Mouse (Mus musculus) thymus, postnatal 36 days (tissue): Measurements from ENCODE around the gene Cntn1.
A peak's percentile ranks its signal among the peaks of the same experiment; 100 is the strongest.

ENCODE experiments used
- DNase-seq, 2 experiments: peaks; one replicate each; pipeline ENCODE4 v3.0.0; 2022; ENCODE audit warnings: mixed read lengths in 2 of 2

Cntn1 gene

DNA sequence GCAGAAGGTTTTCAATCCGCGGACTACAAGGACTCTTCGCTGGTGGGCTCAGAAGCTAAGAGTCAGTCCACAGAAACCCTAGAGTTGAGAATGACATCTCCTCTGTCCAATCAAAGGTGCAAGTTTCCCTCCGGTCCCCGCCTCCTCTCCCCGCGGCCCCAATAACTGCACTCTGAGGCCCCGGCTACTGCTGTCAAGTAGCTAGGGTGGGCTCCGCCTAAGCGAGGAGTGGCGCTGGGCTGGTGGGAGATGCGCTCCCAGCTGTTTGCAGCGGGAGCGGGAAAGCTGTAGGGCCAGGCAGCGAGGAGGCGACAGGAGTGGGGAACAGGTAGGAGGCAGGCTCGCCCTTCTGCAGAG is at the start of gene Cntn1:
Gene Cntn1, plus strand, starts transcription at position 170 of the 357 bp plus-strand sequence.
- DNase-seq, result peak; percentile 3 to 16

GRCm38 (mm10) chr15:92001431-92001830 is 49.5 kb upstream of the Cntn1 start:
- no peak for DNase-seq

DNA sequence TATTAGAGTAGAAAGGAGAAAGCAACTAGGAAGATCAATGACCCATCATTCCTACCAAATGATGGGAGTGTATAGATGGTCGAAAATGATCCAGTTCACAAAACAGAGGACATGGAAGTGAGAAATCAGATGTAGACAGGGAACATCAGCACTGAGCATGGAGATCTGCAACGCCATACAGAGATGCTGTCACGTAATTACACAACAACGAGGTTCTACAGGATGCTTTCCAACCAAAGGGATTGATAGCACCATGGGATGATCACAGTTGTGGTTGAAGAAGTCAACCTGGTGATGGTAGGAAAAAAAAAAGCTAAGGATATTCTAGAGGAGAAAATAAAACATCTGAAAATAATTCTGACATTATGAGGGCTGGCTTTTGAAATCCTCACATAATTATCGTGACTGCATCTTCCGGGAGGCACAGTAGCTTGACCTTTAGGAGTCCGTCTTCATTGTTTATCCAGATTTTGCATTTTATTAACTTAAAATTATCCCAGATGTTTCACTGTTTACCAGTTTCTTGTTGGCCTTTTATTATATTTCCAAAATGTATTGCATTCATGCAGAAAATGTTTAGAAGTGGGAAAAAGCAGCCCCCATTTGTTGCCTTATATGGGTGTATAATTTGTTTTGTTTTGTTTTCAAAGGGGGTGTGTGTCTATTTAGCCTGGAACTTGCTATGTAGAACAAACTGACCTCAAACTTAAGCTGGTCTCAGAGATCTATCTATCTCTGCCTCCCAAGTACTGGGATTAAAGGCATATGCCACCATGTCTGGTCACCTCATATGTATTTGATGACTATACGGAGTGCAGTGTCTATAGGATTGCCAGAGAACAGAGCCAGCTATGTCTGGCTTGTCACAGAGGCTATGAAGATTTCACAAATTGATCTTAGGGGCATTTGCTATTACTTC is 38.5 kb upstream of the Cntn1 start:
- DNase-seq, result no peak

DNA sequence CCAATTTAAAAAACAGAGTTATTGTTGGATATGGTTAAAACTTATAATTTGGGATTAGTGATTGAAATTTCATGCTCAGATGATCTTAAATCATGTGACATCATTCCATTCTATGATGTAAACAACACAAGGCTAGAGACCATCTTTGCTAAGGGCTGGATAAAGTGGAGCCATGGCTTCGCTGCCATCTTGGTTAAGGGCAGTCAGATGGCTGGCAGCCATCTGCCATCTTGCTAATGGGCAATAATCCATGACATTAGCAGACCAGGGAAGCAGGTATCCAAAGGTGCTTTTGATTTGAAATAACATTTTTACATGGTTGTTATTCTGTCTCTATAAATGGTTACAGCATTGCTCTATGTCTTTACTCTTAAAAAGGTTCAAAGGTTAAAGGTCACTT is 16.9 kb upstream of the Cntn1 start:
- DNase-seq, result no peak

DNA sequence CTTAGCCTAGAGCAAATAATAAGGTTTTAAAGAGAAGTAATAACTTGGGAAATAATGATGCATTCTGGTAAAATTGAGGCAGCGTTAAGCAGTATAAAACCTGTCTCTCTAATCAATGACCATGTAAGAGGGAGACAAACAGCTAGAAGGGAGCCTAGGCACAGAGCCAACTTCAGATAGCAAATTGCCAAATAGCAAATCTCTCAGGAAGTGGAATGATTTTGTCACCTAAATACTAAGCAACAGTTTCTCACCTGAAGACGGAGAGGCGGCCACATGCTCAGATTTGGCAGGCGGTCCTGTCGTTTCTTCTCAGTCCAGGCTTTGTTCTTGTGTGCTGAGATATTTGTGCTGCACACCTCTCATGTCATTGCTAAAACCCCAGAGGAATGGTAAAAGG is 8.4 kb upstream of the Cntn1 start:
- DNase-seq, result no peak

- DNase-seq, result no peak
Measured at GRCm38 (mm10) chr15:92046042-92046441, 4.9 kb upstream of the Cntn1 start.

DNA sequence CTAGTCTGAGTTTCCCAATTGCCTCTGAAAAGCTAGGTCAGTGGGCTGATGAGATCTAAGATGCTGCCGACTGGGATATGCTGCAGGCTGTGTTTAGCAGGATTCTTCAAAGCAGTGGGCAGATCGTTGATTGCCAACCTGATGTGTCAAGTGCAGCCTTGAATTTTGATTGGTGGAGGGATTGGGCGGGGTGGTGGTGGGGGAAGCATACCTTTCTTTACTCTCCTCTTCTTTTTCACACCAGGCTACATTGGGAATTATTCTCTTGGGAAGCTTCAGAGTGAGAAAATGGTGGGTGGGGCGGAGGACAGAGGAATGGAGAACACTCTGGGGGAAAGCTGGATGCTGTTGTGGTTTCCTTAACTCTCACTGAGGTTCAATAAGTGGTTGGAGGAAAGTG is 2.9 kb upstream of the Cntn1 start:
- DNase-seq, result no peak

GRCm38 (mm10) chr15:92048531-92048930 is 2.4 kb upstream of the Cntn1 start:
- DNase-seq, result no peak

DNA sequence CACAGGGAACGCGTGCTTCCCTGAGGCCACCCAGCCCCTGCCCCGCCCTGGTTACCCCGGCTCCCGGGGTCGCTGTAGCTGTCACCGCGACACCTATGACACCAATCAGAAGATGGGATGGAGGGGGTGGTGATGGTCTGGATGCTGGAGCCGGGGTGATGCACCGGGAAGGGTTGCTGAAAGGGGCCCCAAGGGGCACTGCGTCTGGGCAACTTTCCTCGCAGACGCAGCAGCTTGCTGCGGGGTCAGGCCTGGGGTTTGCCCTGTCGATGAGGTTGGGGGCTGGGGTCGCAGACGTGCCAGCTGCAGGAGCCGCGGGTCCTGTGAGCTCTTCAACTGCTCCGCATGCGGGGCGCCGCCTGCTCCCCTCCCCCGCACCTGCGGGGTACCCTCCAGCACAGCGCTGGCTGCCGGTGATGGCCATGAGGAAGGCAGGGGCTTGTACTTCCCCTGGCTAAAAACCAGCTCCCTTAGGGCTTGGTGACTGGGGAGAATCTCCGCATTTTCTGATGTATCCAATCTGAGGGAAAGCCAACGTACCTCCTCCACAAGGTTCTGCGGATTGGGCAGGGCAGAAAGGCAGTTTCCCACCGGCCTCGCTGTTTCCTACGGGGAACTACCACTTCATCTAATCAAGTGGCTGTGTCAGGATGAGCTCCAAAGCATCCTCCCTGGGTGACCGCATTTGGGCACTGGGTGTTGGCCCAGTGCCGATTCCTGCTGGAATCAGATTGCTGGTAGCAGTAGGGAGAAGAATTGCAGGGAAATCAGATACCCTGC is 578 bp downstream of the Cntn1 start:
- DNase-seq, result peak in 1 of 2 experiments; percentile 5

- no peak for DNase-seq
Measured at GRCm38 (mm10) chr15:92052133-92052463, 1.1 kb downstream of the Cntn1 start.

DNA sequence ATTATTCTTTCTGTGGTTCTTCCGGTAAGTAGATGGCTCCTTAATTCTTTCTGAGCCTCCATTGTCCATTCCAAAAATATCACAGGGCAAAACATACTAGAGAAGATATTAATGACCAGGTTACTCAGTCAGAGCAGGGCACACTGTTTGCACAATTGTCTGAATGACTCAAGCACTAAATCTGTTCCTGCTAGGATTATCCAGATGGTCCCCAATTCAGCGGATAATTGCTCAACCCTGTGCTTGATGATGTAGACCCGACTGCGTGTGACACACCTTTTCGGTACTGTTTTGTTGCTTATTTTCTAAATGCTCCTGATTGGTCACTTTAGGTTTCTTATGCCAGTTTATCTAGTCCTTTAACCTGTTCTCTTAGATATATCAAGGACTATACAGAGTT is 6.6 kb downstream of the Cntn1 start:
- no peak for DNase-seq

GRCm38 (mm10) chr15:92060986-92061385 is 10.0 kb downstream of the Cntn1 start:
- no peak for DNase-seq

DNA sequence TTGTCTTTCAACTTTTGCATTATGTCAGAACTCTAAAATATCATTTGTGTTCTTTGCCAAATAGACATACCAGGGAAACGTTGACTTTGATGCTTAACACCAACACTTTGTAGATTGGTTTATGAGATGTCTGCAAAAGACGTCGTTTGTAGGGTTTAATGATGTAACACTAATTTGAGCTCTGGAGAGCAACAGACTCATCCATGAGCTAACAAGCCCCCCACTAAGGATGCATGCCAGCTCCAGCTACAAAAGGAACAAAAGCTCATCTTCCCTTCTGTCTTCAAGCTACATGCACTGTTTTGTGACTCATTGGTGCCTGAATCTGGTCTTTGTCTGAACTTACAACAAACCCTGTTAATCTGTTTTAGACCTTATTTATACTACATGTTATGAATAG is 28.5 kb downstream of the Cntn1 start:
- no peak for DNase-seq

- no peak for DNase-seq
Measured at GRCm38 (mm10) chr15:92085876-92086275, 34.9 kb downstream of the Cntn1 start.

GRCm38 (mm10) chr15:92087691-92088286 is 36.8 kb downstream of the Cntn1 start:
- DNase-seq, result no peak

DNA sequence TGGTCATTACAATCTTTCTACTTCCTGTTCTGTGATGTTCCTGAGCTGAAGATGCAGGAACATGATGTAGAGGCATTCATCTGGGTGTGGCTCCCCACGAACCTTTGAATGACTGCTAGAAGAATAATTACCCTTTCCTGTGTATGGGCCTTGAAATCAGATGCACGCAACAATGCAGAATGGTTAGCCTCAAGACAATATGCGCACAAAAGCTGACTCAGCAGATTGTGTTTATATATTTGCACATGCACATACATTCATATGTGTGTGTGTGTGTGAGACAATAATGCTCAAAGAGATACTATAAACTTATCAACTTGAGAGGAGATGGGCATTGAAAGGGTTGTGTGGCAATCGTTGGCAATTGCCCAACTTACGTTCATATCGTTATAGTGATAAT is 39.8 kb downstream of the Cntn1 start:
- no peak for DNase-seq

GRCm38 (mm10) chr15:92092041-92092440 is 41.1 kb downstream of the Cntn1 start:
- DNase-seq, result no peak

- no peak for DNase-seq
Measured at GRCm38 (mm10) chr15:92099410-92100174, 48.6 kb downstream of the Cntn1 start.

DNA sequence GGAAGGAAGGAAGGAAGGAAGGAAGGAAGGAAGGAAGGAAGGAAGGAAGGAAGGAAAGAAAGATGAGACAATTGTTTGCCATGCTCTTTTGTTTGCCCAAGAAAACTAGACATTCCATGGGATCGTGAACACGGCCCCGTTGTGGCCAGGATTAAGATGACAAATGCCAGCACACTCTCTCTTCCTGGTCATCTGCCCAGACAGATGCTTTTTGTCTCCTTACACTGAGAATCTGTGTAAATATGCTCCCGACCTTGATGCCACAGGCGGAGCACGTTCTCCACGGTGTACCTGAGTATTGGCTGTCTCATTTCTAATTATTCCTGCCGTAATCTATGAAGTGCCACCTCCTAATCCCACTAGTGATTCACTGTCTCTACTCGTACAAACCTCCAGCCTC is 51.0 kb downstream of the Cntn1 start:
- DNase-seq, result no peak

- DNase-seq, result no peak
Measured at GRCm38 (mm10) chr15:92112455-92112854, 61.5 kb downstream of the Cntn1 start.

GRCm38 (mm10) chr15:92132936-92133335 is 82.0 kb downstream of the Cntn1 start:
- no peak for DNase-seq

DNA sequence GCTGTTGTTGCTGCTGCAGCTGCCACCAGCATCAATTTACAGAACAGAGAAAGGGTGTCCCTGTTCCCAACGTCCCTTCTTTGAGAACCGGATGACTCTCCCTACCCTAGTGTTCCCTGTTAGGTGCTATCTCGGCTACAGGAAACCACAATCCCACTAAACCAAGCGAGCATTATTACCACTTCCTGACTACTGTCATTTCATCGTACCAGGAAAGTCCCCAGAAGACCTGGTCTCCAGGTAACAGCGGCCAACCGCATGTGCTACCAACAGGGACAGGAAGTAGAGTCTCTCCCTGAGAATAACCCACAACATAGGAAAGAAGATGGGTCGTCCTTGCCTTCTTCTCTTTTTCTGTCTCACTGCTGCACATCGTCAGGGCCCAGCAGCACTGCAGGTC is 83.3 kb downstream of the Cntn1 start:
- peak; percentile 13 to 14 for DNase-seq

DNA sequence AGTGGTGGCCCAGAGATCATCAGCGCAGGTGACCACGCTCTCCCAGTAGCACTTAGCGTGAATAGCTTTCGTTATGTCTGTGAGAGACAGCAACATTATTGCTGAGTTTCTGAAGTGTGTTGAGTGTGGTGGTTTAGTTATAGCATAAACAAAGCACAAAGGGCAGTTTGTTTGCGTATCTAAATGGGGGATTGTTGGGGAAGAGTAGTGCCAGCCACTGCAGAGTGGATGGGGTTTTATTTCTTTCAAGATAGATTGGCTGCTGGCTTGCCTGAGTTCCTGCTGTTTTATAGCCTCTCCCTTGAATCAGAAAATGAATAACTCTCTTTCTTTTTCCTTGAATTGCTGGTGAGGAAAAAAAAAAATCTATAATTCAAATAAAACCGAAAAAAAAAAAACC is 86.1 kb downstream of the Cntn1 start:
- no peak for DNase-seq
